Mouse (Mus musculus) kidney, adult 2 months (tissue): ENCODE data around the gene Il7r.

ENCODE experiments used
- CTCF ChIP-seq: fragments of 200-500 bp; conservative IDR thresholded peaks from 2 replicates; pipeline ENCODE4 v1.5.1; 2011; ENCODE audit warnings: low read depth, mild to moderate bottlenecking, control low read depth, low read length, moderate library complexity, mixed read lengths; ENCODE audit not compliant: insufficient read depth, insufficient read length
- POLR2A ChIP-seq: fragments of 200-500 bp; IDR thresholded peaks from one replicate; pipeline ENCODE4 v1.6.1; 2011; ENCODE audit warnings: low read depth, low read length, control low read depth

GRCm38 (mm10) chr15:9523059-9523458 is 6.9 kb downstream of the Il7r start:
- TF ChIP-seq POLR2A (no peak), CTCF (no peak)
